Mouse (Mus musculus): ENCODE results near the gene Tmem265. TPM values are rescaled to one million over a fixed set of nuclear protein-coding genes. Genes with fewer than 3 reads are reported as not detected.

Gene Tmem265
- not detected in 2 replicates for polyA plus RNA-seq (2012; ENCODE audit: insufficient read depth, insufficient read length, low replicate concordance, missing spikeins)

- WGBS: 81% methylated on average over 5 of the region's 5 CpGs
- H3K4me1 ChIP-seq (ENCODE audit: control insufficient read depth, insufficient read depth, low read length): peaks cover 4% of the 10 kb centered on the region; the same call in 1 of the 2 replicates
- no peak within 1 kb of the TSS for H3K4me3 ChIP-seq (ENCODE audit: insufficient read depth, low read depth, low read length)
- no peak within 1 kb of the TSS for H3K27ac ChIP-seq (ENCODE audit: insufficient read depth, low read depth, low read length)
- no peak for TF ChIP-seq POLR2A (IDR thresholded peaks at IDR 0.05; ENCODE audit: insufficient read depth, low read depth, low read length)
- TF ChIP-seq CTCF (IDR thresholded peaks at IDR 0.05; ENCODE audit: insufficient read depth, low read depth, low read length): no peak
Measured at GRCm38 (mm10) chr7:127561340-127561858, at the start of gene Tmem265. TSS of gene Tmem265 (plus strand) at chr7:127561390.

DNA sequence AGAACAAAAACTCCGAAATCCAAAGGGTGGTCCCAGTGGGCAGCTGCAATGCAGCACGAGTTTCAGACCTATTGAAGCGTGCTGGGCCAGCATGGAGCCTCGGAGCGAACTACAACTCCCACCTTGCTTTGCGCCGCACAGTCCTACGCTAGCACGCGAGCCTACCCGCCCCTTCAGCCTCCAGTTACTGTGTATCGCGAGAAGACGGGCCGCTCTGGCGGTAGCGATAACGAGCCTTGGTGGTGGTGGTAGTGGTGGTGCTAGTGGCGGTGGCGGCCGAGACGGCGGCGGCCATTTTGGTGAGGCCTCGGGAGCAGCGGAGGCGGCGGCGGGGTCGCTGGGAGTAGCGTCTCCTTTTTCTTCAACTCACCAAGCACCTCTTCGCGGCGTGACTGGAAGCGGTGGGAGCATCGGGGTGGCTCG, 49.4 kb upstream of the Tmem265 start, which contains the start of gene Srcap:
TSS of gene Srcap (plus strand) at position 176 of the 423 bp plus-strand sequence.
- peaks cover 5% of the 10 kb centered on the region; the same call in 1 of the 2 replicates for H3K4me1 ChIP-seq (ENCODE audit: control insufficient read depth, insufficient read depth, low read length)

GRCm38 (mm10) chr7:127512231-127513015, 48.8 kb upstream of the Tmem265 start:
- TF ChIP-seq POLR2A (IDR thresholded peaks at IDR 0.05; ENCODE audit: insufficient read depth, low read depth, low read length) (peak; percentile 3; the same call in 1 of the 2 replicates), CTCF (IDR thresholded peaks at IDR 0.05; ENCODE audit: insufficient read depth, low read depth, low read length) (no peak)
- H3K4me3 ChIP-seq (ENCODE audit: insufficient read depth, low read depth, low read length): peak overlapping the region; percentile 99
- peak overlapping the region; percentile 99 for H3K27ac ChIP-seq (ENCODE audit: insufficient read depth, low read depth, low read length)
- peaks cover 5% of the 10 kb centered on the region; the same call in 1 of the 2 replicates for H3K4me1 ChIP-seq (ENCODE audit: control insufficient read depth, insufficient read depth, low read length)
- WGBS: under 1% methylated on average over 91 of the region's 93 CpGs

More for the DNA sequence above, 49.4 kb upstream of the Tmem265 start, which contains the start of gene Srcap:
- Histone ChIP-seq H3K4me3 (ENCODE audit: insufficient read depth, low read depth, low read length) (peak within 1 kb of the TSS; percentile 99), H3K27ac (ENCODE audit: insufficient read depth, low read depth, low read length) (peak within 1 kb of the TSS; percentile 99)
- TF ChIP-seq CTCF (IDR thresholded peaks at IDR 0.05; ENCODE audit: insufficient read depth, low read depth, low read length): no peak
- TF ChIP-seq POLR2A (IDR thresholded peaks at IDR 0.05; ENCODE audit: insufficient read depth, low read depth, low read length): peak; percentile 84
- WGBS: under 1% methylated on average over 37 of the region's 37 CpGs

DNA sequence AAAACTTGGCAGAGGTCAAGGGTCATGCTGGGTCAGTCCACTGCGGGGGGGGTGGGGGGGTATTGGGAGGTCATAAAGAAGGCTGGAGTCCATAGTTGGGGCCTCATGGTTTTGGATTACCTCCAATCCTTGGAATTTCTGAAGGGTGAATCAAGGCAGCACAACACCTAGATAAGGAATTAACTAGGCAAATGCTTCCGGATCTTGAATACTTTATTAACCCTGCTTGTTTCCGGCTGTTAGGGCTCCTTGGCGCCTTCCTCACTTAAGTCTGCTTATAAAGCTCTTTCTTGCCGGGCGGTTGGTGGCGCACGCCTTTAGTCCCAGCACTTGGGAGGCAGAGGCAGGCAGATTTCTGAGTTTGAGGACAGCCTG, 48.2 kb upstream of the Tmem265 start:
- H3K4me3 ChIP-seq (ENCODE audit: insufficient read depth, low read depth, low read length): peak overlapping the region; percentile 99
- TF ChIP-seq CTCF (IDR thresholded peaks at IDR 0.05; ENCODE audit: insufficient read depth, low read depth, low read length) (no peak), POLR2A (IDR thresholded peaks at IDR 0.05; ENCODE audit: insufficient read depth, low read depth, low read length) (no peak)
- peaks cover 5% of the 10 kb centered on the region; the same call in 1 of the 2 replicates for H3K4me1 ChIP-seq (ENCODE audit: control insufficient read depth, insufficient read depth, low read length)
- H3K27ac ChIP-seq (ENCODE audit: insufficient read depth, low read depth, low read length): no peak overlapping the region
- WGBS: 18% methylated on average over 8 of the region's 8 CpGs

DNA sequence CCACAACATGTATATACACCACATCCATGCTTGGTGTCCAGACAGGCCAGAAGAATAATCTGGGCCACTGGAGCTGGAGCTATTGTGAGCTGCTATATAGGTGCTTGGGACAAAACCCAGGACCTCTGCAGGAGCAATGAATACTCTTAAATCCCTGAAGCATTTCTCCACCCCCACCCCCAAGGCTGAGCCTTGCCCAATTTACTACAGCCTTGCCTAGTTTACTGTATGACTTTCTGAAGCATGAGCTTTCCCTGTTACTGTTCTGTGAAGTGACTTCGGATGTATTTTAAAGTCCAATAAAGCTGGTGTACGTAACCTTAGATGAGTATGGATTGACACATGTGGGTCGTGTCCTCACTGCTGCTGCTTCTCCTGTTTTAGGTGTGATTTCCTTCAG, 47.4 kb upstream of the Tmem265 start:
- TF ChIP-seq POLR2A (IDR thresholded peaks at IDR 0.05; ENCODE audit: insufficient read depth, low read depth, low read length): no peak
- TF ChIP-seq CTCF (IDR thresholded peaks at IDR 0.05; ENCODE audit: insufficient read depth, low read depth, low read length): no peak
- Histone ChIP-seq H3K4me1 (ENCODE audit: control insufficient read depth, insufficient read depth, low read length) (peaks cover 5% of the 10 kb centered on the region; the same call in 1 of the 2 replicates), H3K27ac (ENCODE audit: insufficient read depth, low read depth, low read length) (no peak overlapping the region), H3K4me3 (ENCODE audit: insufficient read depth, low read depth, low read length) (no peak overlapping the region)
- WGBS: 50% methylated on average over 3 of the region's 3 CpGs

DNA sequence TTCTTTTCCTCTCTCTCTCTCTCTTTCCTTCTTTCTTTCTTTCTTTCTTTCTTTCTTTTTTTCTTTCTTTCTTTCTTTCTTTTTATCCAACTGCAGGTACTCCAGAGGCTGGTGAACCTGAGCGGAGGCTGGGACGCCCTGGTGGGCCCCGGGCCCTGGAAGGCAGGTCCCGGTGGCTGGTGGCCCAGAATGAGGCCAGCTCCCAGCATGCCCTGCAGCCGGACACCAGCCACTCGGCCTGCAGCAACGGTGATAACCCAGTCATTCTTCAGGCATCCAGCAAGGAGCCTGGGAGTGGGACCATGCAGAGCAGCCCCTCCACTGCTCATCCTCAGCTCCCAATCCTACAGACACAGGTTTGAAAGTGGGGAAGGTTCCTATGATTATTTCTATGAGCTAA, 45.3 kb upstream of the Tmem265 start:
- TF ChIP-seq POLR2A (IDR thresholded peaks at IDR 0.05; ENCODE audit: insufficient read depth, low read depth, low read length) (no peak), CTCF (IDR thresholded peaks at IDR 0.05; ENCODE audit: insufficient read depth, low read depth, low read length) (no peak)
- Histone ChIP-seq H3K4me1 (ENCODE audit: control insufficient read depth, insufficient read depth, low read length) (peaks cover 5% of the 10 kb centered on the region; the same call in 1 of the 2 replicates), H3K4me3 (ENCODE audit: insufficient read depth, low read depth, low read length) (no peak overlapping the region), H3K27ac (ENCODE audit: insufficient read depth, low read depth, low read length) (no peak overlapping the region)
- 70% methylated on average over 7 of the region's 7 CpGs for WGBS

- H3K4me3 ChIP-seq (ENCODE audit: insufficient read depth, low read depth, low read length): no peak overlapping the region
- H3K27ac ChIP-seq (ENCODE audit: insufficient read depth, low read depth, low read length): no peak overlapping the region
- TF ChIP-seq CTCF (IDR thresholded peaks at IDR 0.05; ENCODE audit: insufficient read depth, low read depth, low read length) (no peak), POLR2A (IDR thresholded peaks at IDR 0.05; ENCODE audit: insufficient read depth, low read depth, low read length) (no peak)
- 91% methylated on average over 7 of the region's 7 CpGs for WGBS
- peaks cover 5% of the 10 kb centered on the region; the same call in 1 of the 2 replicates for H3K4me1 ChIP-seq (ENCODE audit: control insufficient read depth, insufficient read depth, low read length)
Measured at GRCm38 (mm10) chr7:127516344-127516743, 44.8 kb upstream of the Tmem265 start.

DNA sequence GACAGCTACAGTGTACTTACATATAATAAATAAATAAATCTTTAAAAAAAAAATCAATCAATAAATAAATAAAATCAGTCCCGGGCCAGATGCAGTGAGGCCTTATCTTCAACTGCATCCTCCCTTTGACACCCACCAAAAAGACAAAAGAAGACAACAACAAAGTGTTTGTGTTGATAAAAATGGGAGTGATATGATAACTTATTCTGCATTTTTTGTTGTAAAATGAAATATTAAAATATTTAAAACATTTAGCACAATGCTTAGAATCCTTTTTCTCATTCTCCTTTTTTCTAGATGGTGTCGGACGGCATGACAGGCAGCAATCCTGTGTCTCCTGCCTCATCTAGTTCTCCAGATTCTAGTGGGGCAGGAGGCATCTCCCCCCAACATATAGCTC, 41.9 kb upstream of the Tmem265 start, which contains the start of gene Gm42715:
TSS of gene Gm42715 (plus strand) at position 301 of the 400 bp plus-strand sequence.
- TF ChIP-seq CTCF (IDR thresholded peaks at IDR 0.05; ENCODE audit: insufficient read depth, low read depth, low read length) (no peak), POLR2A (IDR thresholded peaks at IDR 0.05; ENCODE audit: insufficient read depth, low read depth, low read length) (no peak)
- no peak within 1 kb of the TSS for H3K27ac ChIP-seq (ENCODE audit: insufficient read depth, low read depth, low read length)
- WGBS: 87% methylated on average over 3 of the region's 3 CpGs

GRCm38 (mm10) chr7:127541671-127542070, 19.5 kb upstream of the Tmem265 start:
- WGBS: 59% methylated on average over 3 of the region's 3 CpGs
- Histone ChIP-seq H3K27ac (ENCODE audit: insufficient read depth, low read depth, low read length) (no peak overlapping the region), H3K4me3 (ENCODE audit: insufficient read depth, low read depth, low read length) (no peak overlapping the region), H3K4me1 (ENCODE audit: control insufficient read depth, insufficient read depth, low read length) (peaks cover 9% of the 10 kb centered on the region; the same call in 1 of the 2 replicates)
- TF ChIP-seq CTCF (IDR thresholded peaks at IDR 0.05; ENCODE audit: insufficient read depth, low read depth, low read length) (no peak), POLR2A (IDR thresholded peaks at IDR 0.05; ENCODE audit: insufficient read depth, low read depth, low read length) (no peak)

More for the DNA sequence above, 41.9 kb upstream of the Tmem265 start, which contains the start of gene Gm42715:
- Histone ChIP-seq H3K4me3 (ENCODE audit: insufficient read depth, low read depth, low read length) (no peak within 1 kb of the TSS), H3K4me1 (ENCODE audit: control insufficient read depth, insufficient read depth, low read length) (peaks cover 2% of the 10 kb centered on the region; the same call in 1 of the 2 replicates)

All from olfactory bulb, adult 2 months (tissue).